Mouse (Mus musculus): ENCODE measurements around the gene Camk2d.

DNA sequence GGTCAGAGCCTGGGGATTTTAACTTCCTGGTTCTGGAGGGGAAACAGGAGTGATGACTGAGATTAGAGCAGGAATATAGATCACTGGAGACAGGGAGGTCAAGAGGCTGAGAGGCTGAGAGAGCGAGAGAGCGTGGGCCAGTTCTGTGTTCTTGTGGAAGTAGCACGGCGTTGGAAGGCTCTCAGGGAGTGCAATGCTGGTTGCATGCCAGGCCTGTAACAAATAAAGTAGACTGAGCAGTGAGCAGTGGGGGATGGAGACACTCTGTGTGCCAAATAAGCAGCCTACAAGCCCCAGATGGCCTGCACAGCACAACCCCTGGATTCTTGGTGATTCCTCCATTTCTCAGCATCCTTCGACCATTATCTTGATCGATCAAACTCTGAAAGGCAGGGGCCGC is 71.3 kb downstream of the Camk2d start:
- TF ChIP-seq CTCF (IDR thresholded peaks at IDR 0.05) (no peak), EP300 (IDR thresholded peaks at IDR 0.05) (no peak)
